Mouse (Mus musculus) midbrain, embryonic 16.5 days (tissue): ENCODE data around the gene Adgrl4. TPM values are rescaled to one million over a fixed set of nuclear protein-coding genes. Genes with fewer than 3 reads are reported as not detected.

ENCODE experiments used
- ATAC-seq: fragments of 200-750 bp; cut with Nextera tagmentation; 2 replicates; pipeline ENCODE4 v1.8.0; 2017; ENCODE audit warnings: moderate TSS enrichment
- H3K27ac ChIP-seq: fragments of 300-500 bp; sonication (generic); 2 replicates; pipeline ENCODE4 v1.5.1; 2014; ENCODE audit warnings: mild to moderate bottlenecking, low read length, mixed read lengths
- H3K27me3 ChIP-seq: fragments of 300-500 bp; sonication (generic); 2 replicates; pipeline ENCODE4 v1.6.1; 2014; ENCODE audit warnings: low read depth, low read length, mixed read lengths; ENCODE audit not compliant: control insufficient read depth, insufficient read depth
- H3K36me3 ChIP-seq: fragments of 300-500 bp; sonication (generic); 2 replicates; pipeline ENCODE4 v1.6.1; 2014; ENCODE audit warnings: mild to moderate bottlenecking, low read length, moderate library complexity, mixed read lengths; ENCODE audit not compliant: control insufficient read depth, insufficient read depth
- H3K4me1 ChIP-seq: fragments of 300-500 bp; sonication (generic); 2 replicates; pipeline ENCODE4 v1.6.1; 2014; ENCODE audit warnings: mild to moderate bottlenecking, low read length, mixed read lengths; ENCODE audit not compliant: control insufficient read depth, insufficient read depth
- H3K4me2 ChIP-seq: fragments of 300-500 bp; sonication (generic); 2 replicates; pipeline ENCODE4 v1.6.1; 2014; ENCODE audit warnings: mild to moderate bottlenecking, low read length, mixed read lengths
- H3K4me3 ChIP-seq: fragments of 300-500 bp; sonication (generic); 2 replicates; pipeline ENCODE4 v1.5.1; 2014; ENCODE audit warnings: low read depth, mild to moderate bottlenecking, low read length, moderate library complexity, mixed read lengths
- H3K9ac ChIP-seq: fragments of 300-500 bp; sonication (generic); 2 replicates; pipeline ENCODE4 v1.6.1; 2014; ENCODE audit warnings: low read depth, low read length, mixed read lengths
- H3K9me3 ChIP-seq: fragments of 300-500 bp; sonication (generic); replicated peaks from 2 replicates; pipeline ENCODE4 v1.6.1; 2014; ENCODE audit warnings: mild to moderate bottlenecking, low read length, mixed read lengths; ENCODE audit not compliant: control insufficient read depth, poor library complexity, severe bottlenecking
- WGBS: fragments of 180-500 bp; shearing (Covaris S2); extraction: QIAGEN DNeasy Blood & Tissue Kit; methylation state at CpG from one replicate; pipeline ENCODE4 v1.1.7; 2014; 5-methylcytosine and 5-hydroxymethylcytosine counted together
- polyA plus RNA-seq: library from polyadenylated mRNA; unstranded; fragments of >200 nt; fragmentation: Nextera tagmentation; extraction: Ambion mirVana; gene quantifications from 2 replicates; pipeline ENCODE4 v1.2.1, GENCODE M21; 2015

Adgrl4 gene
- 15.8 and 15.9 TPM in 2 replicates for polyA plus RNA-seq

- peak; percentile 70; the same call in 1 of the 2 replicates for ATAC-seq
- no peaks in the 10 kb centered on the region for H3K4me1 ChIP-seq
- H3K27me3 ChIP-seq: no peaks in the 10 kb centered on the region
- H3K9me3 ChIP-seq: no peaks in the 10 kb centered on the region
- H3K27ac ChIP-seq: no peak within 1 kb of the TSS
- peak within 1 kb of the TSS; percentile 50 for H3K4me2 ChIP-seq
- peak within 1 kb of the TSS; percentile 18 for H3K4me3 ChIP-seq
- H3K36me3 ChIP-seq: no peaks in the 10 kb centered on the region
- 5% methylated on average over 17 of the region's 17 CpGs for WGBS
- H3K9ac ChIP-seq: peak within 1 kb of the TSS; percentile 5; the same call in 1 of the 2 replicates
Measured at GRCm38 (mm10) chr3:151437693-151438092, at the start of gene Adgrl4. Gene Adgrl4, plus strand, starts transcription at chr3:151437887.

- no peak overlapping the region for H3K4me2 ChIP-seq
- H3K27ac ChIP-seq: no peak overlapping the region
- H3K9me3 ChIP-seq: no peaks in the 10 kb centered on the region
- H3K4me1 ChIP-seq: no peaks in the 10 kb centered on the region
- ATAC-seq: no peak
- no peak overlapping the region for H3K4me3 ChIP-seq
- no peaks in the 10 kb centered on the region for H3K36me3 ChIP-seq
- no peaks in the 10 kb centered on the region for H3K27me3 ChIP-seq
- H3K9ac ChIP-seq: no peak overlapping the region
Measured at GRCm38 (mm10) chr3:151390912-151391311, 46.8 kb upstream of the Adgrl4 start.

- H3K9me3 ChIP-seq: no peaks in the 10 kb centered on the region
- H3K36me3 ChIP-seq: no peaks in the 10 kb centered on the region
- H3K9ac ChIP-seq: no peak overlapping the region
- no peaks in the 10 kb centered on the region for H3K4me1 ChIP-seq
- no peak overlapping the region for H3K27ac ChIP-seq
- no peak for ATAC-seq
- H3K4me2 ChIP-seq: no peak overlapping the region
- no peaks in the 10 kb centered on the region for H3K27me3 ChIP-seq
- no peak overlapping the region for H3K4me3 ChIP-seq
- WGBS: 91% methylated on average over 4 of the region's 4 CpGs
Measured at GRCm38 (mm10) chr3:151392891-151393290, 44.8 kb upstream of the Adgrl4 start.

GRCm38 (mm10) chr3:151393330-151393729 is 44.4 kb upstream of the Adgrl4 start:
- H3K9me3 ChIP-seq: no peaks in the 10 kb centered on the region
- H3K27me3 ChIP-seq: no peaks in the 10 kb centered on the region
- H3K36me3 ChIP-seq: no peaks in the 10 kb centered on the region
- ATAC-seq: no peak
- no peak overlapping the region for H3K9ac ChIP-seq
- no peak overlapping the region for H3K27ac ChIP-seq
- H3K4me3 ChIP-seq: no peak overlapping the region
- no peak overlapping the region for H3K4me2 ChIP-seq
- H3K4me1 ChIP-seq: no peaks in the 10 kb centered on the region
- WGBS: 94% methylated on average over 1 of the region's 1 CpGs

GRCm38 (mm10) chr3:151399270-151399669 is 38.4 kb upstream of the Adgrl4 start:
- H3K9me3 ChIP-seq: no peaks in the 10 kb centered on the region
- H3K9ac ChIP-seq: no peak overlapping the region
- no peaks in the 10 kb centered on the region for H3K27me3 ChIP-seq
- no peak overlapping the region for H3K4me3 ChIP-seq
- H3K4me1 ChIP-seq: no peaks in the 10 kb centered on the region
- no peak for ATAC-seq
- WGBS: 63% methylated on average over 1 of the region's 1 CpGs
- H3K4me2 ChIP-seq: no peak overlapping the region
- H3K36me3 ChIP-seq: no peaks in the 10 kb centered on the region
- no peak overlapping the region for H3K27ac ChIP-seq

- no peaks in the 10 kb centered on the region for H3K4me1 ChIP-seq
- ATAC-seq: no peak
- H3K9ac ChIP-seq: no peak overlapping the region
- 82% methylated on average over 2 of the region's 2 CpGs for WGBS
- no peaks in the 10 kb centered on the region for H3K36me3 ChIP-seq
- no peak overlapping the region for H3K4me2 ChIP-seq
- no peak overlapping the region for H3K4me3 ChIP-seq
- H3K27ac ChIP-seq: no peak overlapping the region
- no peaks in the 10 kb centered on the region for H3K9me3 ChIP-seq
- H3K27me3 ChIP-seq: no peaks in the 10 kb centered on the region
Measured at GRCm38 (mm10) chr3:151411031-151411430, 26.7 kb upstream of the Adgrl4 start.

GRCm38 (mm10) chr3:151411488-151411887 is 26.2 kb upstream of the Adgrl4 start:
- Histone ChIP-seq H3K4me3 (no peak overlapping the region), H3K27me3 (no peaks in the 10 kb centered on the region), H3K9me3 (no peaks in the 10 kb centered on the region), H3K9ac (no peak overlapping the region), H3K4me2 (no peak overlapping the region), H3K4me1 (no peaks in the 10 kb centered on the region), H3K36me3 (no peaks in the 10 kb centered on the region), H3K27ac (no peak overlapping the region)
- ATAC-seq: no peak
- 88% methylated on average over 4 of the region's 4 CpGs for WGBS

- H3K4me3 ChIP-seq: no peak overlapping the region
- H3K27ac ChIP-seq: no peak overlapping the region
- H3K9ac ChIP-seq: no peak overlapping the region
- no peak overlapping the region for H3K4me2 ChIP-seq
- H3K4me1 ChIP-seq: no peaks in the 10 kb centered on the region
- H3K9me3 ChIP-seq: no peaks in the 10 kb centered on the region
- no peaks in the 10 kb centered on the region for H3K27me3 ChIP-seq
- no peaks in the 10 kb centered on the region for H3K36me3 ChIP-seq
- ATAC-seq: no peak
Measured at GRCm38 (mm10) chr3:151416931-151417330, 20.8 kb upstream of the Adgrl4 start.

- no peaks in the 10 kb centered on the region for H3K4me1 ChIP-seq
- no peak for ATAC-seq
- no peaks in the 10 kb centered on the region for H3K9me3 ChIP-seq
- H3K27ac ChIP-seq: no peak overlapping the region
- H3K9ac ChIP-seq: no peak overlapping the region
- no peaks in the 10 kb centered on the region for H3K36me3 ChIP-seq
- no peak overlapping the region for H3K4me3 ChIP-seq
- H3K4me2 ChIP-seq: peak overlapping the region; percentile 37; the same call in 1 of the 2 replicates
- WGBS: 54% methylated on average over 12 of the region's 12 CpGs
- H3K27me3 ChIP-seq: no peaks in the 10 kb centered on the region
Measured at GRCm38 (mm10) chr3:151417688-151418572, 19.8 kb upstream of the Adgrl4 start.
